Mouse (Mus musculus) spleen, postnatal 4 days (tissue): ENCODE measurements around the gene L3mbtl1.

Experiments
- DNase-seq, 2 experiments: peaks; one replicate each; pipeline ENCODE4 v3.0.0; 2022; ENCODE audit warnings: low spot score in 2 of 2

The L3mbtl1 gene

DNA sequence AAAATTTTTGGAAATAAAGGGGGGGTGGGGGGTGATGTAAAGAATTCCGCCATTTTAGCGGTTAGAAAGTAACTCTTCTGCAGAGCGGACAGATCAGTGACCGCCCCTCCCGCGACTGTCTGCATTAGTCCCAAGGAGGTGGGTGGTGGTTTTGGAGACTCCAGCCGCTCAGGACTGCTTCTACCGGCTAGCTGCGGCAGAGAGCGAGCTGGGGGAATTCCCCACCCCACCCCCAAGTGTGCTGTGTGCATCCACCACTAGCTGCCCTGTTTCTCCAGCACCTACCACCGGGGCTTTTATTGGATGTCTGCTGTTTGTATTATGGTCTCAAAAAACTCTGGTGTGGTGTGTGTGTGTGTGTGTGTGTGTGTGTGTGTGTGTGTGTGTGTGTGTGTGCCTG, 659 bp downstream of the L3mbtl1 start:
- DNase-seq, result no peak

DNA sequence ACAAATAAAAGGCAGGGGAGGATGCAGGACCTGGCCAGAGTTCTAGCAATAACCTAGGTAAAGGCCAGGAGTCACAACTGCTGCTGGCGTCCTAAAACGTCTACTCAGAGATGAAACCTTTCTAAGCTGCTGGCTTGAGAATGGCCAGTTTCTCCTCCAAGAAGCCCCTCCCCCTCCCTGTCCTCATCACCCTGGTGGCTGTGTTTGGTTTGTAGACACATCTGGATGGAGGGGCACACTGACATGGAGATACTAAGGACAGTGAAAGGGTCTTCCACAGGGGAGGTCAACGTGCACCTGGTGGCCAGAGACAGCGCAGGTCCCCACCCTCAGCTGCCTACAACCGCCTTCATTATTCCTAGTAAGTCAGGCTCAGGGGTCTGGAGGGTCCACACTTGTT, 3.7 kb downstream of the L3mbtl1 start:
- no peak for DNase-seq

DNA sequence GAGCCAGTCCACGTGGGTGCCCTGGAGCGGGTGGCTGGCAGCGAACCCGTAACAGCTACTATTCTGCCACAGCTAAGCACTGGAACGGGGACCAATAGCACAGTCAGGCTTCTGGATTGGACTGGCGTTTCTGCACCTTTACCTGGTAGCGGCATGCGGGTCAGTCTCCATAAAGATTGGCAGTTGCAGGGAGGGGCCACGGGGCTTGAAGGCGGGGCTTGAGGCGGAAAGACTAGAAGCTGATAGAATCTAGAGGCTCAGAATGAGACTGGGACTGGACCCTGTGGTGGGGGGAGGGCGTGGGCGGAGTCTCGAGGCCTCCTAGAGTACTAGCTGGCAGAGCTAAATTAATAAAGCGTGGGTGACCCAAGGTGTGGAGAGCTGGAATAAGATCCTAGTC, 4.5 kb downstream of the L3mbtl1 start:
- DNase-seq, result no peak

DNA sequence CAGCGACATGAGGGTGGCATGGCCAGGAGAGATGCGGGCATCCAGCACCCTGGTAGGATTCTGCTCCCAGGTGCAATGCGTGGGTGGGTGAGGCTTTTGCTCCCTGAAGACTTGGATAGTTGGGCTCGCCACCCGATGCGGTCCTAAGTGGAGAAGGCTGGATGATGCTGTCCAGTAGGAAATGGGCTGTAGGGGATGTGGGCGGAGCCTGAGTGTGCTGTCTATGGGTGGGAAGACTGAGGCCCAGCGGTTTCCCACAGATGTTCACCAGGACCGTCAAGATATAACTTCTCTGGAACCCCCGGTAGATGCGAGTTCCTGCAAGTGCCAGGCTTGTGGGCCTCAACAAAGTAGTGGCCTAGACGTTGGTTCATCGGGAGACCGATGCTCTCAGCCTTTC, 4.9 kb downstream of the L3mbtl1 start:
- no peak for DNase-seq

DNA sequence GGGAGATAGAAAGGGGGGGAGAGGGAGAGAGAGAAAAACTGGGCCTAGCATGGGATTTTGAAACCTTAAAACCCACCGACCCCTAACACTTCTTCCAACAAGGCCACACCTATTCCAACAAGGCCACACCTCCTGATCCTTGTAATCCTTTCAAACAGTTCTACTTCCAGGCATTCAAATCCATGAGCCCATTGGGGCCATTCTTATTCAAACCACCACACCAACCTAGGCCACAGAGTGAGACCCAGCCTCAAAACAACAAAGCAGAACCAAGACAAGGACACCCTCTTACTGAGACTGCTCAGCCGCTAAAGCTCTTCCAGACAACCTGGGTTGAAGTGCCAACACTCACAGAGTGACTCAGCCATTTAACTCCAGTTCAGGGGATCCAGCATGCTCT, 7.5 kb downstream of the L3mbtl1 start:
- no peak for DNase-seq

DNA sequence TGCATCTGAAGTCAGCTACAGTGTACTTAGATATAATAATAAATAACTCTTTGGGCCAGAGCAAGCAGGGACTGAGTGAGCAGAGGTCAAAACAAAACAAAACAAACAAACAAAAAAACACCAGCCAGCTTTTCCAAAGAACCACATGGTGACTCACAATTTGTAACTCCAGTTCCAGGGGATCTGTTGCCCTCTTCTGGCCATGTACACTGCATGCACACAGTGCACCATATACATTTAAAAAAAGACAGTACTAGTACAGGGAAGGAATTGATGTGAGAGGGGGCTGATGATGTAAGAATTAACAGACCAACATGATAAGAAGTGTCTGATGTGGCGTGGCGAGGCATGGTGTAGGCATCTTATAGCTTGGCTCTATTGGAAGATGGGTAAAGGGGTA, 13.6 kb downstream of the L3mbtl1 start:
- no peak for DNase-seq

DNA sequence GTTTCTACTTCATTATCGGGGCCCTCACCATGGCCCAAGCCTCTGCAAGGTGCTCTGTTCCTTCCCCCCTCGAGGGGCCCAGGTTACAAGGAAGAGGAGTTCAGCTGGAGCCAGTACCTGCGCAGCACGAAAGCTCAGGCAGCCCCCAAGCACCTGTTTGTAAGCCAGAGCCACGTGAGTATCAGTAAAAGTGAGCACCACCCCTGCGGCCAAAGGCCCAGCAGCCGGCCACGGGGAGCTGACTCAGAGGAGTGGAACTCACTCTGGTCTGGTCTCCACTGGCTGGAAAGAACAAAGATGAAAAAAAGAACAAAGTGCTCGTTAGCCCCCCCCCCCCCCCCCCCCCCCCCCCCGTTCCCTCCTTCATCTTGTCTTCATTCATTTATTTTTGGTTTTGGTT, 18.0 kb downstream of the L3mbtl1 start:
- DNase-seq, result no peak

DNA sequence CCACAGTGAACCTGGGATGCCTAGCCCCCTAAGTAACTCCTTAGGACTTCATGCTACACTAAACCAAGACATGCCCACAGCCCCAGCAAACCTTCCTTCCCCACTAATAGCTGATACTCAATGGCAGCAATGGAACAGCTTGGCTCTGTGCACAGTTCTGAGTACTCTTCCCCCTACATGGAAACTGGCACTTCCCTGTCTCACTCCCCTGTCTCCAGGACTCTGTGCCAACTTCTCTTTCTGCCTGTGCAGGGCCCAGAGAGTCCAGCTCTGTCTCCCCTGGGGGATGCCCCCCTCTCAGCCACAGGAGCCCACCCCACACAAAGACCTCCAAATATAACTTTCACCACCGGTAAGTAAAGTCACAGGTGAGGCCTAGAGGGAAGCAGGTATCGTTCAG, 23.5 kb downstream of the L3mbtl1 start:
- DNase-seq, result no peak

DNA sequence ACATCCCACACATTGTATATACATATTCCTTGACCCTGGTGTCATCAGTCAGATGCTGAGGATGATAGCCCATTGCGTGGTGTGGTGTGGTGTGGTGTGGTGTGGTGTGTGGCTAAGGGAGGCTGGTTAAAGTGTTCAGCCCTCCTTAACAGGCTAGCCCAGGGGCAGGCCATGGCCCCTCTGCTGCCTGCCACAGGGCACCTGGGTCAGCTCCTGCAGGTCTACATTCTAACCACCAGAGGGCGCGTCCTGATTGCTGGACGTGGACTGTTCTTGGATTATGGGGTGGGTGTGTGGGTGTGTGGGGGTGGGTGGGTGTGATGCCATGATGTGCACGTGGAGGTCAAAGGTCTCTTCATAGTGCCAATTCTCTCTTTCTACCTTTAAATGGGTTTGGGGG, 25.1 kb downstream of the L3mbtl1 start:
- DNase-seq, result peak; percentile 28 to 74

DNA sequence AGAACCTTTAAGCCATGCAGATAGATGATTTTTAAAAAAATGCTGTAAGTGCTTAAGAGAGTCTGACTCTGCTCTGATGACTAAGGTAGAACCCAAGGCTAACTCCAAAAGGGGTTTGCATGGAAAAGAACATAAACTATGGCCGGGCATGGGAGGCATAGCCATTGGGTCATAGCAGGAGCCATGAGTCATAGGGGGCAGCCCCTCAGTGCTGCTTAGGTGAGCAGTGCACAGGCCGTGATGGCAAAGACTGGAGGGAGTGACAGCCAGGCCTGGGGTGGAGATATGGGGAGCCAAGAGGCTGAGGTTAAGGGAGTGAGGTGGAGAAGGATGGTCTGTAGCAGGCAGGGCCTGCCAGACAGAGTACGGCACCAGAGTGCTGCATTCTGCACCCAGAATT, 25.8 kb downstream of the L3mbtl1 start:
- no peak for DNase-seq

DNA sequence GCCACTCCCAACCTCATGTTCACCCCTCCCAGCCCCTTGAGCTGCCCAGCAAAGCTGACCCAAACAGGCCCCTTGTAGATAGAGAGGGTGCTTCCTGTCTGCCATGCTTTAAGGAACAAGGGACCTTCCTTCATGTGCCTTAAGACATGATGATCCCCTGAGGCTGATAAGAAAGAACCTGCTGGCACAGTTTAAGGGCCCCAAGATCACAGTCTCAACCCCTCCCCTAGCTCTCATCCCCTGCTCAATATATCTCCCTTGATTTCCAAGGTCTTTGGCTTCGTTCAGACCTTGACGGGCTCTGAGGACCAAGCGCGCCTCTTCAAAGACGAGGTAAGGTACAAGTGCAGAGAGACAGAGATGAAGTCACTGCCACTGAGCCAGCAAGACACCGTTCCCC, 27.6 kb downstream of the L3mbtl1 start:
- DNase-seq, result no peak

DNA sequence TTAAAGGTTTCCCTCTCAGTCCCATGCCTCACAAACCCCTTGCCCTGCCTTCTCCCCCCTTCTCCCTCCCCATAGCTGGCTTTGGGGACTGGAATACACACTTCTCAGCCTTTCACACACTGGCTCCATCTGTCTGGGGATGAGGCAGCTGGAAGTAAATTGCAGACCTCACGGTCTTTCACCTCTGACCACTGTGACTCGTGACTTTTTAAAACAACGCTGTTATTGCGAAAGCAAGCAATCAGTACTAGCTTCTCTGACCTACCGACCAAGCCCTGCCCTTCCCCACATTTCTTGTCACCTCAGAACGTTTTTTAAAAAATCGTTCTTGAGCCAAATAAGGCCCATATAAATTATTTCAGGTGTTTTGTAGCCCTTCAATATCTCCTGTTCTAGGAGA, 29.5 kb downstream of the L3mbtl1 start:
- DNase-seq, result no peak

DNA sequence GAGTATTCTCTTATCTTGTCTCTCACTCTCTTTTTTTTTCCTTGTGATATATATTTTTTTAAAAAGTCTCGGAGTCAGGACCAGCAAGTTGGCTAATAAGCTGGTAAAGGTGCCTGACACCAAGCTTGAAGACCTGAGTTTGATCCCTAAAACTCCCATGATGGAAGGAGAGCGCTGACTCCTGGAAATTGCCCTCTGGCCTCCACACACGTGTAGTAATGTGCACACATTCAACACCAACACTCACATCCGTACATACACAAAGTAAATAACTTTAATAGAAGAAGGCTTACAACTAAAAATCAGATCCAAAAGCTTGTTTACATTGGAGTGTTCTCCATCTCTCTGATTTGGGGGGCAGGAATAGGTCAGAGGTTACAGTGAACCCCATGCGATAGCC, 29.9 kb downstream of the L3mbtl1 start:
- DNase-seq, result no peak

DNA sequence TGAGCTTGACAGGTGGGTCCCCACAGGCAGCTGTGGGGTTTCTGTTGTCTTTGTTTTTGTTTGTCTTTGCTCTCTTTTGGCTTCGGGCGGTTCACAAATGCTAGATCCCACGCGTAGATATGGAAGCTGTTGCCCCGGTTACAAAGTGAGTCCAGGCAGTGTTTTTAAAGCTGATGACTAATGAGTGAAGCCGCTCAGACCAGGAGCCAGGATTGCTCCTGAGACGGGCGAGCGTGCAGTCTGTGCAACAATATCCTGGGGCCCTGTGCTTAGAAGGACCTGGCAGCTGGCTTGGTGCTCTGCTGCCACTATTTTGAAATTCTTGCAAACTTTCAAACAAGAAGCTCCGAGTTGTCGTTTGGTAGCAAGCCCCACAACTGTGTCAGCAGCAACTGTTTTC, 30.4 kb downstream of the L3mbtl1 start:
- DNase-seq, result no peak

DNA sequence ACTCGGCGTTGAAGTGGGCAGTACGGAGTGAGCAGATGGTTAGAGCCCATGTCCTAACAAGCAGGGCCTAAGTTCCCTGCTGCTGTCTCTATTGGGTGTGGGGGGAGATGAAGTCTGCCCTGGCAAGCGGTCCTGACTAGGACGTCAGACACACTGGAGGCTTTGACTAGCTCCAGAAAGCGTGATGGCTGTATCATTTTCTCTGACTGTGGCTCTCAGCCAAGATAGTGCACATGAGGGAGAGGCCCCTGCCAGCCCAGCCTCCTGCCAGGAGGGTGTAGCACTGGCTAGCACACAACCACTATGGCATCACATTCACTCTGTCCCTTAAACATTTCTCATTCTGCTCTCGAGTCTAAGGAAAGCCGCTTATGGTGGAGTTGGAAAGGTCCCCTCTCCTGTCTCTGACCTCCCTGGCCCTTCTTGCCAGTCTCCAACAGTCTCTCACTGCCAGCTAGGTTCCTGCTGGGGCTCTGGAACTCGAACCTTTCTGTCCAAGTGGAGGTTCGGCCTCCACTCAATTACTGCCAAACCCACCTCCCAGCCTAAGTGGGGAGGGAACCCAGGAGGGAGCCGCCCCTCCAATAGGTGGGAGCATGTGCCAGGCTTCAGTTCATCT, 32.0 kb downstream of the L3mbtl1 start:
- no peak for DNase-seq

DNA sequence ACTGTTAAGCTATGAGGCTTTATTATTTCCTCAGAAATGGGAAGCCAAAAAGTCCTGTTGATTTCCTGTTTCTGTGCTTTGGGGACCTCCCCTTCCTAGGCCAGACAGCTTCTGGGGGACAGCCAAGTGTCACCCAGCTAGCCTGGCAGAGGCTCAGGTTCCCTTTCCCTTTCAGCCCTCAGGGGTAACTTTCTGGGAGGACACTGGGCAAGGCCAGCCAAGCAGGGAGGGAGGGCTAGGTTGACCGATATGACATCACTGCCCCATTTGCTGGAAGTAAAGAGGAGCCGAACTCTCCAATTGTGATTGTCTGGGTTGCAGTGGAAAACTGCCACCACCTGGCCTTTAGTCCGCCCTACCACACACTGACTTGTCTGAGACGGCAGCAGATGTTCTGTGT, 32.7 kb downstream of the L3mbtl1 start:
- no peak for DNase-seq

DNA sequence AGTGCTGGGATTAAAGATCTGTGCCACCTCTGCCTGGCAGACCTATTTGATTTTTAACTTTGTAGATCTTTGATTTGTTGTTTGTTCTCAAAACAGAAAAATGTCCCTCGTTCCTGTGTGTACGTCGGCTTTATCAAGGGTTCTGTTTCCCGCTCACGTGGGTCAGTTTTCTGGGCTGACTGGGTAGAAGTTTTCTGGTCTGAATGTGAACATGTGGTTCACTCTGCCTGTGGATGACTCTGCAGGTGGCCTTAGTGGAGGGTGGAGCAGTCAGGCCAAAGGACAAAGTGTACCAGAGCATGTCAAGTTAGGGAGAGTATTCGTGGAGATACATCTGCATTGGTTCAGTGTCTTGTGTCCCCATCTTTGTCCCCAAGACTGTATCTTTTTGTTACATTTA, 41.1 kb downstream of the L3mbtl1 start:
- no peak for DNase-seq

DNA sequence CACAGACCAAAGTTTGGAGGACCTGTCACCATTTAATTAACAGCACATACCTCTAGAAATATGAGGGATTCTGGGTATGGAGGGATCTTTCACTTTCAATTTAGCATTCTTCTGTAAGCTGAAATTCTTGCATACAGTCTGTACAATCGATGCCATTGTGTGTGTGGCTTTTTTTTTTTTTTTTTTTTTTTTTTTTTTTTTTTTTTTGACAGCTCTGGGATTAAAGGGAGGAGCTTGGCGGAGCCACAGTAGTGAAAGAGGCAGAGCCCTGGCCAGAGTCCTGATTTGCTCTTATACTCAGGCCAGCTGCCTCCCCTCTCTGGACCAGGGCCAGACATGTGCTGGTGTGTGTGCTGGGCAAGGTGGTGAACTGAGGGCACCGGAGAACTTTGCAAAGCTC, 42.7 kb downstream of the L3mbtl1 start:
- DNase-seq, result no peak

DNA sequence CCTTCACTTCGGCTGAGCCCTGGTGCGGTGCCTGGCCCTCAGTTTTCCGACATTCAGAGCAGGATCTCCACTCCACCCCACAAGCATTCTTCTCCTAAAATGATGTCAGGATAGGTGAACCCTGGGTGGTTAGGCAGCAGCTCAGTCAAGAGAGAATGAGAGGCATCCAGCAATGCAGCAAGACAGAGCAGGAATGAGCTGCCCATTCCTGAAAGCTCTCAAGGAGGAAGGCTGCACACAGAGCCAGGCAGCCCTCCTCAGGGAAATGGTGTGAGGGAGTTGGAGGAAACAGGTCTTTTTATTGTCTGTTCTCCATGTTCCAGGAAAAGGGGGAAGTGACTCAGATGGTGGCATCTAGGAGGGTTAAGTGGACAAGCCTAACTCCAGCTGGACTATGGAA, 43.5 kb downstream of the L3mbtl1 start:
- DNase-seq, result no peak

DNA sequence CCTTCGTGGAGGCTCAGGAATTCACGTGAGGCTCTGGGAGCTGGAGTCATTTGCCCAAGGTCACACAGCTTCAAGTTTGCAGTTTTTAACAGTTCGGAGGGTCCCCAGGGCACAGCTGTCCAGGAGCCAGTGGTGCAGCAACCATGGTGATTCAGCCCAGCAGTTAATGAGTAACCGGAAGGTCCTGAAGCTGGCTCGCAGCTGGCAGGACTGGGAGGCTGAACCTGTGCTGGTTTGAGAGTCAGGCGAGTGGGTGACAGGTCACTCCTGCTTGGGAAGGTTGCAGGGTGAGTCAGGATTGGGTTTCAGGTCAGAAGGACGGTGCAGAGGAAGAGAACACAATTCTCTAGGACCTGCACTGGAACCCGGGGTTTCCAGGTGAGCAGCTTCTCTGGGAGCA, 43.9 kb downstream of the L3mbtl1 start, which contains the start of gene Sgk2:
Gene Sgk2 (plus strand): TSS at position 113 of the 400 bp plus-strand sequence.
- DNase-seq, result no peak

DNA sequence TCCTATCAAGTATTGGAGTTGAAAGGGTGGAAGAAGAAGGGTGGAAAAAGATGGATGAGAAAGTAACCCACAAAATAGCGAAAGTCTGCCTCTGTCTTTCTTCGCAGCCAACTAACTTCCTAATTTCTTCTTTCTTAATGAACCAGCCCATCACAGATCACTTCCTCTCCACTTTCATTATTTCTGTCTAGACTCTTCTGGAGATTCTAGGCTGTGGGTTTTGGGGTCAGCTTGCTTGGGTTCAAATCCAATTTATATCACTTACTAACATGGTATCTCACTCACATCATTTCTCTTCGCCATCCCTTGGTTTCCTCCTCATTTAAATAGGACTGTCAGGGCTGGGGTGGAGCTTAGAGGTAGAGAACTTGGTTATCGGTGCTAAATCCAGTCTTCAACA, 45.0 kb downstream of the L3mbtl1 start:
- DNase-seq, result no peak

DNA sequence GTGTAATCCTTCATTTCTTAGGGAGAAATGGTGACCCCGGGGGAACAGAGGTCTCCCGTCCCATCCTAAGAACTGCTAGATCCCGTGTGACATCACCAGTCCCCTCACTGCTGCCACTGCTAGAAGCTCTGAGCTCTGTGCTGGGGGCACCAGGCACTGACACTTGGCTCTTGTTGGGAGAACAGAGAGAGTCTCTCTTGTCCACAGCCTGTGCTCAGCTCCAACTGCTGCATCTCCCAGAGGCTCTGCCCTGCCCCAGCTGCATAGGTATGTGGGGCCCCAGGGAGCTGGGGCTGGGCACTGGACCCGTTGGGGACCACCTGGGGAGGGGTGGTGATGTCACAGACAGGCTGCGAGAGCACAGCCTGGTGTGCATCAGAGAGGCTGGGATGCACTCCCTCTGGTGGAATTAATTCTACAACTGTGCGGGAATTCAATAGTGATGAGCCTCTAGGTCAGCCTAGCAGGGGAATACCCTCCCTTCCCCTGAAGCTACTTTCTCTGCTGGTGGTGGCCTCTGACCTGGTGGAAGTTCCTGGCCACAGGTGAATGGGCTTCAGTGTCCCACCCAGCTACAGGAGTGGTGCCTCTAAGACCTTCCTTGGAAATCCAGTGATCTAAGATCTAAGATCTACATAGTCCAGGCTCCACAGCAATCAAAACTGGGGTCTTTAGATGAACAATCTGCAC, 48.3 kb downstream of the L3mbtl1 start:
- no peak for DNase-seq

DNA sequence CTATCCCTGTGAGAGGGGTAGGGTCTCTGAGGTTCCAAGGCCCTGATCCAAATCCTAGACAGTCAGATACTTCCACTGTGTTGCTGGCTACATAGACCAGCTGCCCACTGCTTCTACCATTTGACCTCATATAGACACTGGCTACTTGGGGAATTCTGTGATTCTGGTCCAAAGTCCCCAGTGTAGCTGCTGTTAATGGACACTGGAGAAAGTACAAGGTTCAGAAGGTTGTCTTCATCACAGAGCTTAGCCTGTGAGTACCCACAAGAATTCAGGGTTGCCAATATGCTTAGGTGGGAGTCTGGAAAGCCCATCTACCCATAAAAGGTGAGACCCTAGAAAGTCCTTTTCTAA, 48.8 kb downstream of the L3mbtl1 start:
- DNase-seq, result no peak
